Mouse (Mus musculus) small intestine, adult 2 months (tissue): ENCODE data around the gene Snrnp70. TPM values are rescaled to one million over a fixed set of nuclear protein-coding genes. Genes with fewer than 3 reads are reported as not detected.

Source experiments
- H3K27ac ChIP-seq: fragments of 200-500 bp; 2 replicates; pipeline ENCODE4 v1.5.1; 2012; ENCODE audit warnings: low read depth, low read length, control low read depth, inconsistent platforms; ENCODE audit not compliant: insufficient read depth
- H3K27me3 ChIP-seq: fragments of 200-500 bp; 2 replicates; pipeline ENCODE4 v1.6.1; 2012; ENCODE audit warnings: mild to moderate bottlenecking, moderate library complexity, low read length, inconsistent platforms; ENCODE audit not compliant: control insufficient read depth, insufficient read depth
- H3K36me3 ChIP-seq: fragments of 200-500 bp; 2 replicates; pipeline ENCODE4 v1.6.1; 2012; ENCODE audit warnings: mild to moderate bottlenecking, low read length, control low read depth, inconsistent platforms; ENCODE audit not compliant: control insufficient read depth, insufficient read depth
- H3K4me1 ChIP-seq: fragments of 200-500 bp; 2 replicates; pipeline ENCODE4 v1.6.1; 2012; ENCODE audit warnings: low read length, inconsistent platforms, mixed read lengths; ENCODE audit not compliant: control insufficient read depth, insufficient read depth, insufficient read length
- H3K4me3 ChIP-seq: fragments of 200-500 bp; 2 replicates; pipeline ENCODE4 v1.5.1; 2012; ENCODE audit warnings: low read depth, mild to moderate bottlenecking, control low read depth, inconsistent platforms, low read length, moderate library complexity
- CTCF ChIP-seq: fragments of 200-500 bp; IDR thresholded peaks from 2 replicates; pipeline ENCODE4 v1.5.1; 2012; ENCODE audit warnings: low read depth, mild to moderate bottlenecking, control low read depth, inconsistent platforms, low read length, moderate library complexity, mixed read lengths; ENCODE audit not compliant: insufficient replicate concordance, insufficient read length; ENCODE audit errors: extremely low read depth
- POLR2A ChIP-seq: fragments of 200-500 bp; IDR thresholded peaks from 2 replicates; pipeline ENCODE4 v1.6.1; 2012; ENCODE audit warnings: low read depth, mild to moderate bottlenecking, control low read depth, inconsistent platforms, low read length, moderate library complexity
- WGBS: fragments of 180-500 bp; shearing (Covaris S2); methylation state at CpG from one replicate; pipeline ENCODE4 v1.1.7; 2018; 5-methylcytosine and 5-hydroxymethylcytosine counted together
- polyA plus RNA-seq: library from polyadenylated mRNA; depleted of rRNA; stranded (reverse); fragments of >200 nt; gene quantifications from 2 replicates; pipeline ENCODE4 v1.2.3, GENCODE M21; 2012

Gene Snrnp70
- polyA plus RNA-seq, 1 experiment, result 122 TPM

- Histone ChIP-seq H3K36me3 (peaks cover 1% of the 10 kb centered on the region; the same call in 1 of the 2 replicates), H3K27ac (no peak overlapping the region), H3K4me1 (peaks cover 9% of the 10 kb centered on the region), H3K4me3 (no peak overlapping the region), H3K27me3 (peaks cover 66% of the 10 kb centered on the region)
- 19% methylated on average over 37 of the region's 37 CpGs for WGBS
- TF ChIP-seq CTCF, result no peak
- TF ChIP-seq POLR2A, result no peak
These were observed 20.1 kb upstream of the Snrnp70 start for GRCm38 (mm10) chr7:45415636-45416035.

DNA sequence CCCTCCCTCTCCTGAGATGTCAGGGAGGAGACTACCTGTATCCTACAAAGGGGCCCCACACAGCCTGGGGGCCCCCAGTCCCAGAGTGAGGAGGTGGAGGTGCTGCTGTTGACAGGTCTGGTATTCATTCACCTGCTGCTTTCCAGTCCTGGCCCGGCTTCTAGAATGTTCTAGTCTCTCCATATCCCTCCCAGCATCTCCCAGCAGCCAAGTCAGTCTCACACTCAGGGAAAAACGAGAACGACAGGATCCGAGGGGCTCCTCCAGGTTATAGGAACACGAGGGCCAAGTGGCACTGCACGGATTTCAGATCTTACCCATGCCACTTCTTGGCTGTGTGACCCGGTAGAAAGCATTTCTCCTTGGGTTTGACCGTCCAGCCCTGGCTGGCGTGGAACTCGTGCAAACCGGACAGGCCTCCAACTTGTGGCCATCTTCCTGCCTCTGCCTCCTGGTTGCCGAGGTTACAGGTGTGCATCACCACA, 19.2 kb upstream of the Snrnp70 start:
- WGBS, result 46% methylated on average over 12 of the region's 12 CpGs
- Histone ChIP-seq H3K4me3 (no peak overlapping the region), H3K27ac (no peak overlapping the region), H3K27me3 (peaks cover 62% of the 10 kb centered on the region), H3K36me3 (no peaks in the 10 kb centered on the region), H3K4me1 (peaks cover 6% of the 10 kb centered on the region)
- TF ChIP-seq POLR2A, result no peak
- no peak for TF ChIP-seq CTCF

- H3K27ac ChIP-seq, result no peak overlapping the region
These were observed 18.6 kb upstream of the Snrnp70 start for GRCm38 (mm10) chr7:45413864-45414739.

GRCm38 (mm10) chr7:45413113-45413863, 17.7 kb upstream of the Snrnp70 start, which contains the start of gene Ntf5:
Gene Ntf5, plus strand, starts transcription at chr7:45413695.
- TF ChIP-seq CTCF (no peak), POLR2A (no peak)
- Histone ChIP-seq H3K36me3 (no peaks in the 10 kb centered on the region), H3K27ac (no peak within 1 kb of the TSS), H3K27me3 (peaks cover 62% of the 10 kb centered on the region), H3K4me1 (peaks cover 6% of the 10 kb centered on the region), H3K4me3 (peak within 1 kb of the TSS; percentile 55)
- WGBS, result 3% methylated on average over 45 of the region's 45 CpGs

More at GRCm38 (mm10) chr7:45413864-45414739, 18.6 kb upstream of the Snrnp70 start:
- peaks cover 6% of the 10 kb centered on the region for H3K4me1 ChIP-seq
- 3% methylated on average over 27 of the region's 27 CpGs for WGBS
- peak overlapping the region; percentile 55 for H3K4me3 ChIP-seq
- no peaks in the 10 kb centered on the region for H3K36me3 ChIP-seq
- H3K27me3 ChIP-seq, result peaks cover 56% of the 10 kb centered on the region
- TF ChIP-seq CTCF (no peak), POLR2A (no peak)

GRCm38 (mm10) chr7:45412421-45412820, 16.9 kb upstream of the Snrnp70 start:
- Histone ChIP-seq H3K4me3 (no peak overlapping the region), H3K27me3 (peaks cover 60% of the 10 kb centered on the region), H3K4me1 (peaks cover 6% of the 10 kb centered on the region), H3K36me3 (no peaks in the 10 kb centered on the region), H3K27ac (no peak overlapping the region)
- WGBS, result 63% methylated on average over 2 of the region's 2 CpGs
- TF ChIP-seq CTCF (no peak), POLR2A (no peak)

GRCm38 (mm10) chr7:45409497-45410163, 14.1 kb upstream of the Snrnp70 start:
- no peak overlapping the region for H3K4me3 ChIP-seq
- no peaks in the 10 kb centered on the region for H3K36me3 ChIP-seq
- peaks cover 15% of the 10 kb centered on the region for H3K4me1 ChIP-seq
- peaks cover 57% of the 10 kb centered on the region for H3K27me3 ChIP-seq
- no peak overlapping the region for H3K27ac ChIP-seq
- TF ChIP-seq POLR2A, result no peak
- TF ChIP-seq CTCF, result no peak
- 82% methylated on average over 8 of the region's 8 CpGs for WGBS

DNA sequence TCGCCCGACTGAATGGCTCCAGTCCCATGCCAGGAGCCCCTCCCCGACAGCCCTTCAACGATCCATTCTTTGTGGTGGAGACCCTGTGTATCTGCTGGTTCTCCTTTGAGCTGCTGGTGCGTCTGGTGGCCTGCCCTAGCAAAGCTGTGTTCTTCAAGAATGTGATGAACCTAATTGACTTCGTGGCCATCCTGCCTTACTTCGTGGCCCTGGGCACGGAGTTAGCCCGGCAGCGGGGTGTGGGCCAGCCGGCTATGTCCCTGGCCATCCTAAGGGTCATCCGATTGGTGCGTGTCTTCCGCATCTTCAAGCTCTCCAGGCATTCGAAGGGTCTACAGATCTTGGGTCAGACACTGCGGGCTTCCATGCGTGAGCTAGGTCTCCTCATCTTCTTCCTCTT, 13.4 kb upstream of the Snrnp70 start:
- Histone ChIP-seq H3K27me3 (peaks cover 51% of the 10 kb centered on the region), H3K27ac (no peak overlapping the region), H3K36me3 (no peaks in the 10 kb centered on the region), H3K4me1 (peaks cover 14% of the 10 kb centered on the region), H3K4me3 (no peak overlapping the region)
- 87% methylated on average over 17 of the region's 17 CpGs for WGBS
- TF ChIP-seq CTCF, result no peak
- no peak for TF ChIP-seq POLR2A
